Mouse (Mus musculus) kidney, embryonic 15.5 days (tissue): ENCODE measurements around the gene Cdk6. TPM values are rescaled to one million over a fixed set of nuclear protein-coding genes. Genes with fewer than 3 reads are reported as not detected.
"Not testable (repeated sequence)": the region's sequence is repeated elsewhere in the genome, so short reads cannot be mapped to it uniquely, and the experiment has no call there.

ENCODE experiments used
- ATAC-seq: fragments of 200-750 bp; cut with Nextera tagmentation; replicated peaks from 2 replicates; pipeline ENCODE4 v1.8.0; 2017; ENCODE audit warnings: moderate TSS enrichment; ENCODE audit not compliant: low FRiP score
- H3K27ac ChIP-seq: fragments of 300-500 bp; sonication (generic); 2 replicates; pipeline ENCODE4 v1.5.1; 2015; ENCODE audit warnings: mild to moderate bottlenecking, inconsistent platforms
- H3K27me3 ChIP-seq: fragments of 300-500 bp; sonication (generic); 2 replicates; pipeline ENCODE4 v1.6.1; 2015; ENCODE audit warnings: inconsistent platforms
- H3K36me3 ChIP-seq: fragments of 300-500 bp; sonication (generic); 2 replicates; pipeline ENCODE4 v1.6.1; 2015; ENCODE audit warnings: inconsistent platforms
- H3K4me1 ChIP-seq: fragments of 300-500 bp; sonication (generic); 2 replicates; pipeline ENCODE4 v1.6.1; 2015; ENCODE audit warnings: inconsistent platforms
- H3K4me2 ChIP-seq: fragments of 300-500 bp; sonication (generic); 2 replicates; pipeline ENCODE4 v1.6.1; 2015; ENCODE audit warnings: moderate library complexity, mild to moderate bottlenecking, inconsistent platforms
- H3K4me3 ChIP-seq: fragments of 300-500 bp; sonication (generic); replicated peaks from 2 replicates; pipeline ENCODE4 v1.5.1; 2015; ENCODE audit warnings: mild to moderate bottlenecking, inconsistent platforms
- H3K9ac ChIP-seq: fragments of 300-500 bp; sonication (generic); 2 replicates; pipeline ENCODE4 v1.6.1; 2015; ENCODE audit warnings: mild to moderate bottlenecking, inconsistent platforms
- H3K9me3 ChIP-seq: fragments of 300-500 bp; sonication (generic); replicated peaks from 2 replicates; pipeline ENCODE4 v1.6.1; 2016; ENCODE audit warnings: inconsistent platforms
- WGBS: fragments of 180-500 bp; shearing (Covaris S2); methylation state at CpG from one replicate; pipeline ENCODE4 v1.1.7; 2015; ENCODE audit warnings: mixed read lengths; 5-methylcytosine and 5-hydroxymethylcytosine counted together
- polyA plus RNA-seq: library from polyadenylated mRNA; unstranded; fragments of >200 nt; fragmentation: Nextera tagmentation; extraction: Ambion mirVana; gene quantifications from 2 replicates; pipeline ENCODE4 v1.2.1, GENCODE M21; 2015

Cdk6 gene
- polyA plus RNA-seq, 1 experiment from 2014 or later = 22.3 TPM

DNA sequence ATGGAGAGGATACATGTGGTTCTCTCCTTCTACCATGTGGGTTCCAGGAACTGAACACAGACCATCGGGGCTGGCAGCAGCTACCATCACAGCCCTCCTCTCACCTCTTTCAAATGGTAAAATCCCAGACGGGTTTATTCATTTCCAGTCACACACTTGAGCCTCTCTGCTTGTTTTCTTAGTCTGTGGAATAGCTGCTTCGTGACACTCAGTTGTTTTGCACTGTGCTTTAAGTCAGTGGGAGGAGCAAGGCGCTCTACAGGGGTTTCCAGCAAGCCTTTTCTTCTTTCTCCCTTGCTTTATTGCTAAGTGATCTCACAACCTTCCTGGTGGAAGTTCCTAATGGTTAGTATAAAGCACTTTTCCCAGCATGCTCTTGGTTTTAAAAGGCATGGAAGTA, 10.6 kb downstream of the Cdk6 start:
- WGBS = 58% methylated on average over 4 of the region's 4 CpGs
- not testable (repeated sequence) for H3K4me2 ChIP-seq, H3K27me3 ChIP-seq, H3K27ac ChIP-seq, H3K9me3 ChIP-seq, H3K36me3 ChIP-seq, H3K4me3 ChIP-seq, H3K9ac ChIP-seq, H3K4me1 ChIP-seq, ATAC-seq

DNA sequence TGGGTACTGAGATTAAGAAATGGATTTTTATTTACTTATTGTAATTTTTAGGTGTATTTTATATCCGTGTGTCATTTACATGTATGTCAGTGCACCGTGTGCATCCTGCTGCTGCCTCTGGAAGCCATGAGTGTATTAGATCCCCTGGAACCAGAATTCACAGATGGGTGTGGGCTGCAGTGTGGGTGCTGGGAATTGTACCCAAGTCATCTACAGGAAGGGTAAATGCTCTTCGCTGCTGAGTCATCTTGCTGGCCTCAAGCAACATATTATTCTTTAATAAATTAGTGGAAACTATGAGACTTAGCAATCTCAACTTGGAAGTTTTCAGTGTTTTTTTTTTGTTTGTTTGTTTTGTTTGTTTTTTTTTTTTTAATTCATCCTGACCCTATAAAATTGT, 11.0 kb downstream of the Cdk6 start:
- H3K27me3 ChIP-seq = no peaks in the 10 kb centered on the region
- no peaks in the 10 kb centered on the region for H3K36me3 ChIP-seq
- no peaks in the 10 kb centered on the region for H3K4me1 ChIP-seq
- no peak overlapping the region for H3K4me2 ChIP-seq
- no peak overlapping the region for H3K27ac ChIP-seq
- no peak for ATAC-seq
- WGBS = 98% methylated on average over 3 of the region's 3 CpGs
- H3K9ac ChIP-seq = no peak overlapping the region
- no peaks in the 10 kb centered on the region for H3K9me3 ChIP-seq
- H3K4me3 ChIP-seq = no peak overlapping the region

DNA sequence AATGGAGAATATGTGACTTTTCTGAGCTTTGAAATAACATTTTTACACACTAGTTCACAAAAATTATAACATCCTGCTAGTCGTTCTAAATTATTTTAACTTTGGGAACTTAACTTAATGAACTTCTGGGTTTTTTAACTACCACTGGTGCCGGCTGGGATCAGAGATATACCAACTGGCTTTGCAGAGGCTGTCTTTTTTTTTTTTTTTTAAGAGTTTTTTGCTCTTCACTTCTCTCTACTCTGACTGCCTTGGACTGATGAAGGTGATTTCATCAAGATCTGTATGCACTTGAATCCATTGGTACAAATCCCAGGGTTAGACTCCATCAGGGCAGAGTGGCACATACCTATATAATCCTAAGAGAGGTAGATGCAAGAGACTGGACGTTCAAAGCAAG, 11.5 kb downstream of the Cdk6 start:
- Histone ChIP-seq H3K4me2 (no peak overlapping the region), H3K36me3 (no peaks in the 10 kb centered on the region), H3K4me1 (no peaks in the 10 kb centered on the region), H3K4me3 (no peak overlapping the region), H3K27ac (no peak overlapping the region), H3K9me3 (no peaks in the 10 kb centered on the region), H3K27me3 (no peaks in the 10 kb centered on the region), H3K9ac (no peak overlapping the region)
- ATAC-seq = no peak
- 77% methylated on average over 3 of the region's 3 CpGs for WGBS

DNA sequence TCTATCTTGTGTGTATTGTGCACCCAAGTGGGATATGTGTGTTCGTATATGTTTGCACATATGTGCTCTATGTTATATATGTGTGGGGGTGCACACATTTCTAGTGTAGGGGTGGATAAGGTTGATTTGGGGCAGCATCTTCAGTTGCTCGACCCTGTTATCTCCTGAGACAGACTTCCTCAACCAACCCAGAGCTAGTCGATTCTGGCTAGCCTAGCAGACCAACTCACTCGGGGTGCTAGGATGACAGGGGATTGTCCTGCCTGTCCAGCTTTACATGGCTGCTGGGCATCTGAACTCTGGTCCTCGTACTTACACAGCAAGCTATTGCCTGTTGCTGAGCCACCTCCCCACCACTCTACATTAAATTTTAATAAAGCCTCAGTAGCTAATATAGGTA, 13.0 kb downstream of the Cdk6 start:
- H3K27ac ChIP-seq = no peak overlapping the region
- WGBS = 85% methylated on average over 5 of the region's 5 CpGs
- H3K9ac ChIP-seq = no peak overlapping the region
- H3K36me3 ChIP-seq = no peaks in the 10 kb centered on the region
- ATAC-seq = no peak
- H3K27me3 ChIP-seq = no peaks in the 10 kb centered on the region
- H3K4me1 ChIP-seq = peaks cover 4% of the 10 kb centered on the region; the same call in 1 of the 2 replicates
- H3K4me2 ChIP-seq = no peak overlapping the region
- H3K4me3 ChIP-seq = no peak overlapping the region
- H3K9me3 ChIP-seq = no peaks in the 10 kb centered on the region

DNA sequence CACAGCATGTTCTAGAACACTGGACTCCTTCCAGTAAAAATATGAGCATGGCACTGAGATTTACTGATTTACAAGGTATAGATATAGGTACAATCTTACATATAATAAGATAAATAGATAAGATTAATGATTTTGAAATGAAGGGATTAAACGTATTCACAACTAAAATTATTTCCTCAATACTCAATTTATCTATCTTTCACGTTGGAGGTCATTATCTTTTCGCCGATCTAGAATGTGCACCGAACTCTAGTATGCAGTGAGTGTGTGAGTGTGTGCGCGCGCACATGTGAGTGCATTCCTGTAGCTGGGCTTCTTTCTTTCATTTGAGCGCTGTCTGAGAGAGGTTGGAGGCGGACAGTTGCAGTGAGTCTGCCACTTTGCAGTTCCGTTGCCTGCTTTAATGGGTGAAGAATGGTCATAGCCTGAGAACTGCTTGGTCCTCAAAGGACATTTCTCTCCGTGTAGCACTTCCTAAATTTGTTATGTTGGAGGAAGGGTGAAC, 13.8 kb downstream of the Cdk6 start:
- Histone ChIP-seq H3K4me2 (no peak overlapping the region), H3K27ac (no peak overlapping the region), H3K9ac (no peak overlapping the region), H3K4me1 (peaks cover 4% of the 10 kb centered on the region; the same call in 1 of the 2 replicates), H3K4me3 (no peak overlapping the region), H3K27me3 (no peaks in the 10 kb centered on the region), H3K9me3 (no peaks in the 10 kb centered on the region), H3K36me3 (no peaks in the 10 kb centered on the region)
- ATAC-seq = no peak
- 88% methylated on average over 12 of the region's 12 CpGs for WGBS

DNA sequence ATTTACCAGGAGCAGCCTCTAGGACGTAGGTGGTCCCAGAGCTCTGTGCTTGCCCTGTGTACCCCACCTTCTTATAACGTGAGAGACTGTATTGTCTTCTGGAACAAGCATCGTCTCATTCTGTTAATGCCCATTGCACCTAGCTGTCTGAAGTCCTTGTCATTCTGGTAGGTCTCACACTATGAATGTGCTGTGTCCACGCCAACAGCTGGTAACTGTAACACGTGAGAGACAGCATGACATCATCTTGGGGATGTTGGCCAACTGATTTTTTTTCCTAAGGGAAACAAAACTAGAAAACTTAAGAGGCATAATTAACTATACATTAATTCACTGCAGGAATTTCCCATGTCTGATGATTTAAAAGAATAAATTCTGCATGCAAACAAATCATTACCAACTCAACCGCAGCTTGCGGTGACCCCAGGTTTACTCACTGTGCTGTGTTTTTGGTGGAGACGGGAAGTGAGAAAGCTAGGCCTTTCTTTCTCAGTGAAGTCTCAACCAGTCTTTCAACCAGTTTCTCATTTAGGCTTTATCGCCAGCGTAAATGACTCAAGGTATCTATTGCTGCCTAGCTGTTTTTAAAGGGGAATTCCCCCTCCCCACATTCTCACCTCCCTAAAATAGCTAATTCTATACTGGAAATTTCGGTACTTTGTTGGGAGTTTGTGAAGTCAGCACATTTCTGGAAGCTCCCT, 14.4 kb downstream of the Cdk6 start:
- Histone ChIP-seq H3K4me1 (peaks cover 4% of the 10 kb centered on the region; the same call in 1 of the 2 replicates), H3K9me3 (no peaks in the 10 kb centered on the region), H3K4me2 (no peak overlapping the region), H3K9ac (no peak overlapping the region), H3K36me3 (no peaks in the 10 kb centered on the region), H3K4me3 (no peak overlapping the region), H3K27ac (0 out of 2 replicates have a peak overlapping the region, but pooled peaks have one; percentile 14), H3K27me3 (no peaks in the 10 kb centered on the region)
- WGBS = 70% methylated on average over 11 of the region's 11 CpGs
- 0 out of 2 replicates have a peak, but pooled peaks have one; percentile 49 for ATAC-seq

DNA sequence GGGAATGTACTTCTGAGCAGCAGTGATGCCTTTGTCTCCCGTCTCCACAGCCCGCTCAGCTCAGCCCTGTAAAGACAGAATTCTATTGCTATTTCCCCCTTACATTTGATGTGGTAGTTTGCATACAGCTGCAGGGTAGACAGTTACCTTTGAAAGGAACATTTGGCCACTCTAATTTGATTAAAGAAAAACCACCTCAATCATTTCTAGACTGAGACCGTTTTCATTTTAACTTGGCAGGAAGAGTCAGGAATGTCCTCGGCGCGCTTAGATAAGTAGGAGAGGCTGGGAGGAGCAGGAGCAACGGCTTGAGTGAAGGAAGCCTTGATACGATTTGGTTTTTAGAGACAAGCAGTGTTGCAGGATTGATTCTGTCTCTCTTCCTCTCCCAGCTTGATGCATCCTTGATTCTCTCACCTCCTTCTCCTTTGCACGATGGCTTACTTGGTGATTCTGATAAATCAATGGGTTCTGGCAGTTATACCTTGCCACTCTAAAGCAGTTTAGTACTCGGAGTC, 15.0 kb downstream of the Cdk6 start:
- H3K36me3 ChIP-seq = no peaks in the 10 kb centered on the region
- no peaks in the 10 kb centered on the region for H3K27me3 ChIP-seq
- peaks cover 4% of the 10 kb centered on the region; the same call in 1 of the 2 replicates for H3K4me1 ChIP-seq
- WGBS = 77% methylated on average over 10 of the region's 10 CpGs
- no peak overlapping the region for H3K4me2 ChIP-seq
- H3K4me3 ChIP-seq = no peak overlapping the region
- H3K9me3 ChIP-seq = no peaks in the 10 kb centered on the region
- H3K27ac ChIP-seq = 0 out of 2 replicates have a peak overlapping the region, but pooled peaks have one; percentile 14
- no peak overlapping the region for H3K9ac ChIP-seq
- ATAC-seq = no peak

DNA sequence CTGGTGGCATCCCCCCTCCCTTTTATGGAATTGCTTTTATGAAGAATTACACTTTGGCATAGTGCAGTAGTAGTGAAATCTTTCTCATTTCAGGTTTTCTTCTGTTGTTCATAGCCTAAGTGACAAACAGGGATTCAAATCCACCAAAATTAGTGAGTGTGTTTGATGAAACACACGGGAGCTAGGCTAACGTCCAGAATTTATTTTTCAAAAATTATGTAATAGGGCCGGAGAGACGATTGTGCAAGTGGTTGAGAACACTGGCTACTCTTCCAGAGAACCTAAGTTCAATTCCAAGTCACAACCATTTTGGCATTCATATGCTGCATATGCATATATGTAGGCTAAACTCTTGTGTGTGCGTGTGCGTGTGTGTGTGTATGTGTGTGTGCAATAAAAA, 16.2 kb downstream of the Cdk6 start:
- H3K4me2 ChIP-seq = no peak overlapping the region
- H3K27ac ChIP-seq = no peak overlapping the region
- H3K9ac ChIP-seq = no peak overlapping the region
- no peak overlapping the region for H3K4me3 ChIP-seq
- H3K27me3 ChIP-seq = no peaks in the 10 kb centered on the region
- peaks cover 4% of the 10 kb centered on the region; the same call in 1 of the 2 replicates for H3K4me1 ChIP-seq
- 96% methylated on average over 6 of the region's 6 CpGs for WGBS
- no peak for ATAC-seq
- no peaks in the 10 kb centered on the region for H3K36me3 ChIP-seq
- no peaks in the 10 kb centered on the region for H3K9me3 ChIP-seq

DNA sequence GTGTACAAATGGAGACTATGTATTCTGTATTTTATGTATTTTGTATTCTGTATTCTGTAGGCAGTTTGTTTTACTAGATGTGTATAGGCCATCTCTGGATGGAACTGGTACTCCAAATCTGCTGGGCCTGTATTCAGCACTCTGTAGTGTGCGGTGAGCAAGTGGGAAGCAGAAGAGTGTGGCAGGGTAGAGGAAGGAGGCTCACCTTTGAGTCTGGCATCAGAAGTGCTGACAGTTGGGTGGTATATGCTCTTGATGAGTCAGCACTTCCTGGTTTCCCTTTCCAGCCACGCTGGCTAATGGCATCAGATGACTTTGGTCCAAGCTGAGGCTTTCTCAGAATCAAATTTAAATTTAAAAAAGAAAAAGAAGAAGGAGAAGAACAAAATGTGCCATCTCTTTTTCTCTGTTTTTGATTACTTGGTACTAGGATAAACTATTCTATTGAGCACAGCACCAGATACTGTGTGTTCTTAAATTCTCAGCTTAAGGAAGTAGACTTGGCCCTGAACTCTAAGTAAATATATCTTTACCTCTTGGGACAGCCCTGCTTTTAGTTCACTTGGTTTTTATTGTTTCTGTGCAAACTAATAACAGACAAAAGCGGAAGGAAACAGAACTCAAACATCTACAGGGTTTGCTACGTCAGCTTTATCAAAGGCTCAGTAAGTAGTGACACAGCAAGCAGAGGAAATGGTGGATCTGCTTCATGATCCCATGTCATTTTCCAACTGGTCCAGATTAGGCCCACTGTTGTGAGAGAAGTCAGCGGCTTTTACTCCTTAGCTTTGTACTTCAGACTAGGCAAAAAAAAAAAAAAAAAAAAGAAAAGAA, 17.6 kb downstream of the Cdk6 start:
- no peaks in the 10 kb centered on the region for H3K9me3 ChIP-seq
- ATAC-seq = 0 out of 2 replicates have a peak, but pooled peaks have one; percentile 36

DNA sequence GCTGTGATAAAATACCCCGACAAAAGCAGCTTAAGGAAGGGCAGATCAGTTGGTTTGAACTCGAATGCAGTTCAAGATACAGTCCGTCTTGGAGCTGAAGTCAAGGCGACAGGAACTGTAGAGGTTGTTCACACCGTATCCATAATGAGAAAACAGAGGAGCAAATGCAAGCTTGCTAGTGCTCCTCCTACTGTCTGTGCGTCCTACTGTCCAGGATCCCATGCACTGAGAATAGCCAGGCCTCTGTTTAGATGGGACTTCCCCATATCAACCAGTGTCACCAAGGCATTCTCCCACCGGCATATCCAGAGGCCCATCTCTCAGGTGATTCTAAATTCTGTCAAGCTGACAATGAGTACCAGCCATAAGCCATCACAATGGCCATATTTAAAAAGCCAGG, 18.6 kb downstream of the Cdk6 start:
- 81% methylated on average over 7 of the region's 7 CpGs for WGBS
- ATAC-seq = no peak
- Histone ChIP-seq H3K36me3 (no peaks in the 10 kb centered on the region), H3K9me3 (no peaks in the 10 kb centered on the region), H3K4me3 (no peak overlapping the region), H3K27ac (no peak overlapping the region), H3K4me1 (peaks cover 4% of the 10 kb centered on the region; the same call in 1 of the 2 replicates), H3K9ac (no peak overlapping the region), H3K4me2 (no peak overlapping the region), H3K27me3 (no peaks in the 10 kb centered on the region)

More for the DNA sequence above, 17.6 kb downstream of the Cdk6 start:
- no peak overlapping the region for H3K4me2 ChIP-seq
- H3K9ac ChIP-seq = no peak overlapping the region
- no peak overlapping the region for H3K4me3 ChIP-seq
- no peaks in the 10 kb centered on the region for H3K36me3 ChIP-seq
- peaks cover 4% of the 10 kb centered on the region; the same call in 1 of the 2 replicates for H3K4me1 ChIP-seq
- H3K27me3 ChIP-seq = no peaks in the 10 kb centered on the region
- H3K27ac ChIP-seq = peak overlapping the region; percentile 18; the same call in 1 of the 2 replicates
- WGBS = 60% methylated on average over 5 of the region's 5 CpGs

DNA sequence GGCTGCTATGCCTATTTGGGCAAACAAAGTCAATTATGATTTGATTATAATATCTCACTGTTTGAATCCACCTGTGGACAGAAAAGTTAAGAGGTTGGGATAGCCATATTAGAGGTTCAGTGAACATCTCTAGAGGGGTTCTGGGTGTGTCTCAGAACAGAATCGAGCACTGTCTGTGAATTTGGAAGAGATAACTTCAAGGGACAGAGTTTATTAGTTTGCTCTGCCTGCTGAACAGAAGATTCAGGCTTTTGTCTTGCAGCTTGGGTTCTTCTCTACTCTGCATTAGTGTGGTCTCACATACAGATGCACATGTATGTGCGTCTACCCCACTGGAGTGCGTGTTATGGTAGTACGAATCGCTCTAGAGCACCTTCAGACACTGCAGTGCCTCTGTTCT, 20.0 kb downstream of the Cdk6 start:
- Histone ChIP-seq H3K4me2 (no peak overlapping the region), H3K9ac (no peak overlapping the region), H3K4me3 (no peak overlapping the region), H3K4me1 (peaks cover 4% of the 10 kb centered on the region; the same call in 1 of the 2 replicates), H3K27ac (no peak overlapping the region), H3K36me3 (no peaks in the 10 kb centered on the region), H3K9me3 (no peaks in the 10 kb centered on the region), H3K27me3 (no peaks in the 10 kb centered on the region)
- WGBS = 92% methylated on average over 5 of the region's 5 CpGs
- no peak for ATAC-seq

DNA sequence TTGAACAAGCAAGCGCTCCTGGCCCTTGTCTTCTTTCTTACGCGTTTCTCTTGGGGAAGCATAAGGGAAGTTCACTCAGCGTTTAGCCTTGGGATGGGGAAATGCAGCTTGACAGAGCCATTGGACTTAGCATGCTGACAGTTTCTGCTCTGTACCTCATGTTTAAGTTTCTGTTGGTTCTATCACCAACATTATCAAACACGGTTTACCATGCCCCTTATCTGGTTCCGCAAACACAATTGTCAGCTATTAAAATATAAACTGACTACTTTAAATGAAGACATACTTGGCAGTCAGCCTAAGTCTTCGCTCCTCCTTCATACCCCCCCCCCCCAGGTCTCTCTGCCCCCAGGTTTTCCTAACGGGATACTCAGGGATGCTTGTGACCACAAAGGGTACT, 20.8 kb downstream of the Cdk6 start:
- ATAC-seq = no peak
- H3K9me3 ChIP-seq = no peaks in the 10 kb centered on the region
- peaks cover 4% of the 10 kb centered on the region; the same call in 1 of the 2 replicates for H3K4me1 ChIP-seq
- WGBS = 83% methylated on average over 8 of the region's 8 CpGs
- H3K27me3 ChIP-seq = no peaks in the 10 kb centered on the region
- H3K4me2 ChIP-seq = no peak overlapping the region
- H3K9ac ChIP-seq = no peak overlapping the region
- no peak overlapping the region for H3K27ac ChIP-seq
- H3K4me3 ChIP-seq = no peak overlapping the region
- no peaks in the 10 kb centered on the region for H3K36me3 ChIP-seq
